Mouse (Mus musculus) small intestine, adult 10 weeks (tissue): ENCODE results near the gene Coq6. TPM values are rescaled to one million over a fixed set of nuclear protein-coding genes. Genes with fewer than 3 reads are reported as not detected.

Experiments
- polyA plus RNA-seq: library from polyadenylated mRNA; stranded (reverse); fragments of 350-450 nt; fragmentation: Illumina TruSeq; extraction: RNeasy Lipid Tissue Mini Kit (QIAGEN cat#74804); gene quantifications from one replicate; pipeline ENCODE4 v1.2.3, GENCODE M21; 2014; ENCODE audit warnings: low replicate concordance

Gene Coq6
- 0.85 TPM for polyA plus RNA-seq

GRCm38 (mm10) chr12:84361555-84362489, at the start of gene Coq6, which contains the start of gene Fam161b:
Coq6 (plus strand) TSS chr12:84361657.
Fam161b (minus strand) TSS chr12:84361833.

GRCm38 (mm10) chr12:84316721-84317621, 44.5 kb upstream of the Coq6 start, which contains the start of gene Zfp410:
Zfp410 (plus strand) TSS chr12:84316852.

GRCm38 (mm10) chr12:84408819-84409507, 47.5 kb downstream of the Coq6 start, which contains the start of the genes Entpd5 and Bbof1:
Entpd5 (minus strand) TSS chr12:84409029.
Bbof1 (plus strand) TSS chr12:84409071.

GRCm38 (mm10) chr12:84416834-84417604, 55.6 kb downstream of the Coq6 start, which contains the start of gene Rnf113a2:
Rnf113a2 (plus strand) TSS chr12:84417196.

Other genes starting within 250 kb of the Coq6 start
- 6.5 TPM for gene Dnal1, start 247.3 kb upstream of the Coq6 start, polyA plus RNA-seq
- gene Pnma1, start 213.2 kb upstream of the Coq6 start, polyA plus RNA-seq, result not detected
- gene Elmsan1, start 142.8 kb upstream of the Coq6 start, polyA plus RNA-seq, result 9.1 TPM
- gene Ptgr2, start 76.4 kb upstream of the Coq6 start, polyA plus RNA-seq, result 119 TPM
- 68.5 TPM for gene Zfp410, start 44.8 kb upstream of the Coq6 start, polyA plus RNA-seq
- 5.0 TPM for gene Fam161b, start 176 bp downstream of the Coq6 start, polyA plus RNA-seq
- 222 TPM for gene Entpd5, start 47.4 kb downstream of the Coq6 start, polyA plus RNA-seq
- 2.3 TPM for gene Bbof1, start 47.4 kb downstream of the Coq6 start, polyA plus RNA-seq
- gene Rnf113a2, start 55.5 kb downstream of the Coq6 start, polyA plus RNA-seq, result 5.7 TPM
- 77.5 TPM for gene Aldh6a1, start 89.3 kb downstream of the Coq6 start, polyA plus RNA-seq
- gene Lin52, start 89.8 kb downstream of the Coq6 start, polyA plus RNA-seq, result 13.1 TPM
- not detected for gene Vsx2, start 208.1 kb downstream of the Coq6 start, polyA plus RNA-seq